Mouse (Mus musculus) intestine, embryonic 15.5 days (tissue): ENCODE measurements around the gene Degs2. TPM values are rescaled to one million over a fixed set of nuclear protein-coding genes. Genes with fewer than 3 reads are reported as not detected.

Experiments used
- ATAC-seq: fragments of 200-750 bp; cut with Nextera tagmentation; 2 replicates; pipeline ENCODE4 v1.8.0; 2017; ENCODE audit warnings: moderate TSS enrichment, moderate library complexity
- H3K27ac ChIP-seq: fragments of 300-500 bp; sonication (generic); 2 replicates; pipeline ENCODE4 v1.5.1; 2015; ENCODE audit warnings: mild to moderate bottlenecking, inconsistent platforms
- H3K27me3 ChIP-seq: fragments of 300-500 bp; sonication (generic); replicated peaks from 2 replicates; pipeline ENCODE4 v1.6.1; 2015; ENCODE audit warnings: inconsistent platforms
- H3K36me3 ChIP-seq: fragments of 300-500 bp; sonication (generic); 2 replicates; pipeline ENCODE4 v1.6.1; 2015; ENCODE audit warnings: inconsistent platforms
- H3K4me1 ChIP-seq: fragments of 300-500 bp; sonication (generic); replicated peaks from 2 replicates; pipeline ENCODE4 v1.6.1; 2015; ENCODE audit warnings: inconsistent platforms
- H3K4me2 ChIP-seq: fragments of 300-500 bp; sonication (generic); replicated peaks from 2 replicates; pipeline ENCODE4 v1.6.1; 2015; ENCODE audit warnings: mild to moderate bottlenecking, inconsistent platforms
- H3K4me3 ChIP-seq: fragments of 300-500 bp; sonication (generic); replicated peaks from 2 replicates; pipeline ENCODE4 v1.5.1; 2015; ENCODE audit warnings: inconsistent platforms
- H3K9ac ChIP-seq: fragments of 300-500 bp; sonication (generic); 2 replicates; pipeline ENCODE4 v1.6.1; 2015; ENCODE audit warnings: inconsistent platforms
- H3K9me3 ChIP-seq: fragments of 300-500 bp; sonication (generic); 2 replicates; pipeline ENCODE4 v1.6.1; 2016; ENCODE audit warnings: inconsistent platforms
- WGBS: fragments of 180-500 bp; shearing (Covaris S2); methylation state at CpG from one replicate; pipeline ENCODE4 v1.1.7; 2015; 5-methylcytosine and 5-hydroxymethylcytosine counted together
- microRNA counts: library from miRNA; unstranded; fragments of <30 nt; microRNA quantifications from one replicate; lab custom pipeline; 2016
- polyA plus RNA-seq: library from polyadenylated mRNA; unstranded; fragments of >200 nt; fragmentation: Nextera tagmentation; extraction: Ambion mirVana; gene quantifications from 2 replicates; pipeline ENCODE4 v1.2.1, GENCODE M21; 2015

Degs2 gene
- polyA plus RNA-seq, 1 experiment from 2014 or later, result 88.3 TPM

DNA sequence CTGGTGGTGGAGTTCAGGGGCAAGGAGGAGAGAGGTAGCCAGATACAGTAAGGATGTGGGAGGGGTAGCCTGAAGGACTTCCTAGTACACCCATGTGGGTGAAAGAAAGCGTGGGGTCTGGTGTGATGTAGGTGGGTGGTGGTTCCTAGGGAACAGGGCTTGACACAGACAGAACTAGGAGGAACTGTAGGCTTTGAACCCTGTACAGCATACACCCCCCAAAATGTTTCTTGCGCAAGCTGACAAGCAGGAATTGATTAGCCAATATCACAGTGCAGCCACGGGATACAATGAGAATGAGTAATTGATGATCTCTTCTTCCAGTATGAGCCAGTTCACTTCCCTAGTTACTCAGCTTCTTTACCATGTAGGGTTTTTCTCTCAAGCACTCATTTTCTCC lies 63.0 kb downstream of the Degs2 start:
- Histone ChIP-seq H3K9me3 (no peaks in the 10 kb centered on the region), H3K27ac (no peak overlapping the region), H3K9ac (no peak overlapping the region), H3K27me3 (no peaks in the 10 kb centered on the region), H3K4me1 (peaks cover 4% of the 10 kb centered on the region), H3K36me3 (no peaks in the 10 kb centered on the region), H3K4me2 (no peak overlapping the region), H3K4me3 (no peak overlapping the region)
- WGBS, result 85% methylated on average over 3 of the region's 3 CpGs
- no peak for ATAC-seq

DNA sequence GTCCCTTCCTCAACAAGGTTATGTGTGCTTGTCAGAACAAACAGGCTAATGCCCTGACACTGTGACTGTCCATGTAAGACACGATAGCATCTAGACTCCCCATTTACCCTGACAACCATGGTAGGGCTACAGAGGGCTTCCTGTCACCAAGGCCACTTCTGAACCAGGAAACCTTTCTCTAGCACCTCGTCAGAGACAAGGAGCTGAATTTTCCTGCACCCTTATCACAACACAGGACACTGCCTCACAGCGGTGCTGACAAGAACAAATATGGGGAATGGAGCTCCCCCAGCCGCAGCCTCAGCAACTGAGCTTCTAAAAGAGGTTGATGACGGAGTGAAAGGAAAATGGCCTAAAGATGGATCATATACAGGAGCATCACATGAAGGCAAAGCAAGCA lies 64.7 kb downstream of the Degs2 start:
- no peak for ATAC-seq
- H3K27me3 ChIP-seq, result no peaks in the 10 kb centered on the region
- no peaks in the 10 kb centered on the region for H3K9me3 ChIP-seq
- H3K4me3 ChIP-seq, result no peak overlapping the region
- 73% methylated on average over 5 of the region's 5 CpGs for WGBS
- H3K4me1 ChIP-seq, result peaks cover 4% of the 10 kb centered on the region
- no peak overlapping the region for H3K9ac ChIP-seq
- no peak overlapping the region for H3K4me2 ChIP-seq
- H3K36me3 ChIP-seq, result no peaks in the 10 kb centered on the region
- no peak overlapping the region for H3K27ac ChIP-seq

DNA sequence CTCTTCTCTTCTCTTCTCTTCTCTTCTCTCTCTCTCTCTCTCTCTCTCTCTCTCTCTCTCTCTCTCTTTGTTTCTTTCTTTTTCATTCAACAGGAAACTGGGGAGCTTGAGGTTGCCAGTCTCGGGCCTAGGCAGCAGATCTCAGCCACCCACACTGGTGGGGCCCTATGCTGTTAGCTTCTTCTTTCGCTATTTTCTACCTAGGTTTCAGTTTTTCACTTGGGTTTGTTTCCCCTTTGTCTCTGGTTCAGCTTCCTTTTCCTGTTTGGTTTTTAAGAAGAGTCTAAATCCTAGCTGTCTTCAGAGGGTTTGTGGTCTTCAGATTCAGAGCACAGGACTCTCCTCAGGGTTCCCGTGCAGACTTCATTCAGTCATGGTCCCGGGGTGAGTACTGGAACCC lies 66.6 kb downstream of the Degs2 start:
- H3K4me2 ChIP-seq, result no peak overlapping the region
- WGBS, result 76% methylated on average over 4 of the region's 4 CpGs
- H3K4me3 ChIP-seq, result no peak overlapping the region
- H3K9ac ChIP-seq, result no peak overlapping the region
- no peaks in the 10 kb centered on the region for H3K27me3 ChIP-seq
- H3K27ac ChIP-seq, result no peak overlapping the region
- H3K9me3 ChIP-seq, result no peaks in the 10 kb centered on the region
- no peak for ATAC-seq
- H3K36me3 ChIP-seq, result no peaks in the 10 kb centered on the region
- H3K4me1 ChIP-seq, result peaks cover 8% of the 10 kb centered on the region

DNA sequence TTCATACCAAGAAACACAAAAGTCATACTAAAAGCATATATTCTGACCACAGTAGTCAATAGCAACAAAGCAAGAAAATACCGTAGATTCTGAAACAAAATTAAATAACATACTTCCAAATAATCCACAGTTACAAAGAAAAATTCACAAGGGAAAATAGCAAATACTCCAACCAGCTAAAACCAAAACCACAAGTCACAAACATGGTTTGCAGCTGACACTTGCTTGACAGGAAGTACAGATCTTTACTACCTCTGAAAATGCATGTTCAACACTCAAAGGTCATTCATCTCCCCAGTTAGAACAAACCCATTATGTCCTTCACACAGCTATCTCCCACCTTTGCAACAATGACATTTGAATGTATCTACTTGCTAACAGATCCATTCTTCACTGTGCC lies 68.1 kb downstream of the Degs2 start:
- Histone ChIP-seq H3K4me1 (peaks cover 4% of the 10 kb centered on the region), H3K27me3 (no peaks in the 10 kb centered on the region), H3K4me3 (no peak overlapping the region), H3K27ac (no peak overlapping the region), H3K4me2 (no peak overlapping the region), H3K9me3 (no peaks in the 10 kb centered on the region), H3K36me3 (no peaks in the 10 kb centered on the region), H3K9ac (no peak overlapping the region)
- no peak for ATAC-seq
- WGBS, result 96% methylated on average over 1 of the region's 1 CpGs

DNA sequence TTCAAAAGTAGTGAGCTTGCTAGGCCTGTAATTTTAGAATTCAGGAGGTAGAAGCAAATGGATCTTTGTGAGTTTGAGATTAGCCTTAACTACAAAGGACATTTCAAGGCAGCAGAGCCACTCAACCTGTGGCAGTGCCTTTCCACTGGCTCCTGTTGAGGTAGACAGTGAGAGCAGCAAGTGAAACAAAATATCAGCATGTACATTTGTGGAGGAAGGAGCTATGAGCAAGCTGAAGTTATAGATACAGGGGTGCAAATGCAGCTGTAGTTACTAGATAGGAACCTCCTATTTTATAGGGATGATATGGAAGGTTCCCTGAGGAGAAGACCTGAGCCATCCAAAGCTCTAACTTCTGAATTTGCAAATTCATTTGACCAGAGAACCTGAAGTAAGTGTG lies 69.6 kb downstream of the Degs2 start:
- no peaks in the 10 kb centered on the region for H3K9me3 ChIP-seq
- H3K4me3 ChIP-seq, result no peak overlapping the region
- no peak overlapping the region for H3K4me2 ChIP-seq
- H3K9ac ChIP-seq, result no peak overlapping the region
- ATAC-seq, result no peak
- no peaks in the 10 kb centered on the region for H3K36me3 ChIP-seq
- no peaks in the 10 kb centered on the region for H3K27me3 ChIP-seq
- H3K4me1 ChIP-seq, result peaks cover 4% of the 10 kb centered on the region
- no peak overlapping the region for H3K27ac ChIP-seq

DNA sequence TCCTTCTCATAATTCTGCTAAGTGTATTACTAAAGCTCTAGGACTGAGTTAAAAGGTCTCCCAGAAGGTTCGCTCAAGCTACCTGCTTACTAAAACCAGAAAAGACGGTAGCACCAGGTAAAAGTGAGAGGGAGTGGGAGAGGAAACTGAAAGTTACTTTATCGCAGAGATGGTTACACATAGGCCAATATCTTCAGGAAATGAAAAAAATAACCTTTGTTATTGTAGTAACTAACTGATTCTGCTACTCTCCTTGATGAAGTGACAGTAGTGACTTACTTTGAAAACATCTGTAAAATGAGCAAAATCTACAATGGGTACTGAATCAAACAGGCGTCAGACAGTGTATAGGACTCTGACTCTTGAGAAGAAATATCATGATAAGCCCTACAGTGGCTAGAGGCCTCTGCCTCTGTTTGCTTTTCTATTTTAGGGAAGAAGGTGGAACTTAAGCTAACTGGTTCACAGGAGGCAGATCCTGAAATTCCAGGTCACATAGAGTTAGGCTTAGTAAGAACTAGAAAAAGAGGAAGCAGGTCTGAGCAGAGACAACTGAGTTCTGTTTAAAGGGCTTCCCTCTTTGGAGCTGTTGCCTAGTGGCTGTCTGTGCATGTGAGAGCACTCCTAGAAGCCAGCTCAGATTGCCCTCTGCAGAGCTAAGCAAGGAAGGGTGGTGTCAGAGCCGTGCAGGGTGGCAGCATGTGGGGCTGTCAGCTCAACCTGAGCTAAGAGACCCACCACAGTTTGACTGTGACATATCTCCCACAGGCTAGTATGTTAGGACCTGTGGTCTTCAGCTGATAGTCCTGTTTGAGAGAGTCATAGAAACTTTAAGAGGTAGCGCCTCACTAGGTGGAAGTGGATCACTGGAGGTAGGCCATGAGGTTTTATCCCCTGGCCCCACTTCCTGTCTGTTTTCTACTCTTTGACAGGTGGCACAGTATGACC lies 71.1 kb downstream of the Degs2 start:
- 72% methylated on average over 6 of the region's 6 CpGs for WGBS
- Histone ChIP-seq H3K27ac (no peak overlapping the region), H3K4me1 (peaks cover 4% of the 10 kb centered on the region), H3K9me3 (no peaks in the 10 kb centered on the region), H3K4me3 (no peak overlapping the region), H3K9ac (no peak overlapping the region), H3K4me2 (no peak overlapping the region), H3K27me3 (no peaks in the 10 kb centered on the region), H3K36me3 (no peaks in the 10 kb centered on the region)
- peak; percentile 70 for ATAC-seq

DNA sequence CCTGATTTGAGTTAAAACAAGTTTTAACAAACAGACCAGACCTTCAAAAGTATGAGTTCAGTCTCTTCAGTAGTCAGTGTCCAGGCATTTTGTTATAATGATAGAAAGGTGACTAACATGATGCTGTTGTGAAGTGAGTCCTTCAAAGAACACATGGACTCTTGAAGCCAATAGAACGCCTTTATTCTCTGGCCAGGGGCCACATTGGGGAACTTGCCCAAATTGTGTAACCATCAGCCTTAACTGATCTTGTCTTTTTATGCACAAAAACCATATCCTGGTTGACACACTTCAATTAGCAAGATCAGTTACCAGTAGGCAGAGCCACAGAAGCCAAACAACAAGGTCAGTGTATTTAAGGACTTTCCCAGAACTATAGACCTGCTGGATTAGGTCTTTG lies 72.6 kb downstream of the Degs2 start:
- Histone ChIP-seq H3K4me3 (no peak overlapping the region), H3K36me3 (no peaks in the 10 kb centered on the region), H3K4me1 (peaks cover 16% of the 10 kb centered on the region), H3K9ac (no peak overlapping the region), H3K27ac (no peak overlapping the region), H3K9me3 (no peaks in the 10 kb centered on the region), H3K4me2 (no peak overlapping the region), H3K27me3 (no peaks in the 10 kb centered on the region)
- 82% methylated on average over 1 of the region's 1 CpGs for WGBS
- no peak for ATAC-seq

MicroRNA genes within 50 kb of the gene (microRNA counts, 519-probe panel; counts per million panel counts)
- microRNA mmu-miR-342-3p (lab: Ali Mortazavi, UCI), result 3,490 counts per million, percentile 86 among the panel's probes with 10 or more counts
- microRNA mmu-miR-342-5p (lab: Ali Mortazavi, UCI), result 97.1 counts per million, percentile 29 among the panel's probes with 10 or more counts

Other genes with a start within 250 kb of the Degs2 start
- 43.8 and 45.7 TPM in 2 replicates for gene Evl, start 147.6 kb downstream of the Degs2 start, polyA plus RNA-seq
- gene Yy1, start 90.7 kb upstream of the Degs2 start, polyA plus RNA-seq, result 15.3 and 15.7 TPM in 2 replicates
- 5.5 and 6.3 TPM in 2 replicates for gene Slc25a29, start 133.6 kb upstream of the Degs2 start, polyA plus RNA-seq
- gene Slc25a47, start 133.7 kb upstream of the Degs2 start, polyA plus RNA-seq, result 7.3 and 10.1 TPM in 2 replicates
- 5.7 and 8.3 TPM in 2 replicates for gene Wdr25, start 191.3 kb upstream of the Degs2 start, polyA plus RNA-seq
- 81.9 and 85.5 TPM in 2 replicates for gene Wars, start 191.9 kb upstream of the Degs2 start, polyA plus RNA-seq